Mouse (Mus musculus) erythroblast, embryonic 14.5 days (primary cell): ENCODE results near the gene Bhlhb9.

Experiments used
- GATA1 ChIP-seq: IDR thresholded peaks from 2 replicates; pipeline ENCODE4 v1.6.1; 2012; ENCODE audit warnings: low read length, inconsistent platforms, mixed read lengths
- TAL1 ChIP-seq: IDR thresholded peaks from 3 replicates; pipeline ENCODE4 v1.6.1; 2012; ENCODE audit warnings: low read length, inconsistent platforms, mixed read lengths

DNA sequence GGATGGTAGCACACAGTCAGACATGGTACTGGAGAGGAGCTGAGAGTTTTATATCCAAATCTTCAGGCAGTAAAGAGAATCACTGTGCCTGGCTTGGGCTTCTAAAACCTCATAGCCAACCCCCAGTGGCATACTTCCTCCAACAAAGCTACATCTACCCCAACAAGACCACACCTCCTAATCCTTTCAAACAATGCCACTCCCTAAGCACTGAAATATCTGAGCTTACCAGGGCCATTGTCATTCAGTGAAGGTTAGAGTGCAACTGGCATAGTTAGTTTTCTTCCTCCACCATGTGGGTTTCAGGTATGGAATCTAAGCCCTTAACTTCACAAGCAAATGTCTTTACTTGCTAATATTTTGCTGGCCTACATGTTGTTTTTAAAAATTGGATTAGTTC, 5.9 kb upstream of the Bhlhb9 start:
- no peak for TF ChIP-seq GATA1
- no peak for TF ChIP-seq TAL1
